Mouse (Mus musculus) heart, embryonic 12.5 days (tissue): ENCODE measurements around the gene Cwc25. TPM values are rescaled to one million over a fixed set of nuclear protein-coding genes. Genes with fewer than 3 reads are reported as not detected.
"Not testable (repeated sequence)": the region's sequence is repeated elsewhere in the genome, so short reads cannot be mapped to it uniquely, and the experiment has no call there.

Source experiments
- ATAC-seq: fragments of 200-750 bp; cut with Nextera tagmentation; 2 replicates; pipeline ENCODE4 v1.8.0; 2017; ENCODE audit warnings: moderate TSS enrichment, moderate library complexity; ENCODE audit not compliant: insufficient number of reproducible peaks, low FRiP score
- H3K27ac ChIP-seq: fragments of 300-500 bp; sonication (generic); 2 replicates; pipeline ENCODE4 v1.5.1; 2016; ENCODE audit warnings: mild to moderate bottlenecking, moderate library complexity; ENCODE audit not compliant: poor library complexity, severe bottlenecking
- H3K27me3 ChIP-seq: fragments of 300-500 bp; sonication (generic); replicated peaks from 2 replicates; pipeline ENCODE4 v1.6.1; 2016; ENCODE audit warnings: mild to moderate bottlenecking, moderate library complexity
- H3K36me3 ChIP-seq: fragments of 300-500 bp; sonication (generic); 2 replicates; pipeline ENCODE4 v1.6.1; 2016; ENCODE audit warnings: mild to moderate bottlenecking, moderate library complexity
- H3K4me1 ChIP-seq: fragments of 300-500 bp; sonication (generic); replicated peaks from 2 replicates; pipeline ENCODE4 v1.6.1; 2016; ENCODE audit warnings: mild to moderate bottlenecking
- H3K4me2 ChIP-seq: fragments of 300-500 bp; sonication (generic); 2 replicates; pipeline ENCODE4 v1.6.1; 2016; ENCODE audit warnings: mild to moderate bottlenecking, moderate library complexity
- H3K4me3 ChIP-seq: fragments of 300-500 bp; sonication (generic); 2 replicates; pipeline ENCODE4 v1.5.1; 2016; ENCODE audit warnings: mild to moderate bottlenecking
- H3K9ac ChIP-seq: fragments of 300-500 bp; sonication (generic); 2 replicates; pipeline ENCODE4 v1.6.1; 2016; ENCODE audit warnings: mild to moderate bottlenecking, moderate library complexity
- H3K9me3 ChIP-seq: fragments of 300-500 bp; sonication (generic); replicated peaks from 2 replicates; pipeline ENCODE4 v1.6.1; 2016; ENCODE audit warnings: mild to moderate bottlenecking, moderate library complexity
- WGBS: fragments of 180-500 bp; shearing (Covaris S2); methylation state at CpG from one replicate; pipeline ENCODE4 v1.1.7; 2016; 5-methylcytosine and 5-hydroxymethylcytosine counted together
- polyA plus RNA-seq: library from polyadenylated mRNA; unstranded; fragments of >200 nt; fragmentation: Nextera tagmentation; extraction: Ambion mirVana; gene quantifications from 2 replicates; pipeline ENCODE4 v1.2.1, GENCODE M21; 2016

The Cwc25 gene
- polyA plus RNA-seq, 1 experiment from 2014 or later, result 10.9 TPM

GRCm38 (mm10) chr11:97799994-97800690 lies 33.8 kb upstream of the Cwc25 start:
- H3K36me3 ChIP-seq, result 0 out of 2 replicates have a peak, but pooled peaks cover 2% of the 10 kb centered on the region
- peak; percentile 74 for ATAC-seq
- H3K27me3 ChIP-seq, result no peaks in the 10 kb centered on the region
- no peaks in the 10 kb centered on the region for H3K9me3 ChIP-seq
- peaks cover 37% of the 10 kb centered on the region for H3K4me1 ChIP-seq
- H3K4me3 ChIP-seq, result peak overlapping the region; percentile 71
- peak overlapping the region; percentile 78 for H3K4me2 ChIP-seq
- under 1% methylated on average over 30 of the region's 43 CpGs for WGBS
- peak overlapping the region; percentile 87 for H3K9ac ChIP-seq
- peak overlapping the region; percentile 81 for H3K27ac ChIP-seq

- Histone ChIP-seq H3K4me2 (peak overlapping the region; percentile 78), H3K4me3 (peak overlapping the region; percentile 71), H3K27me3 (no peaks in the 10 kb centered on the region), H3K36me3 (0 out of 2 replicates have a peak, but pooled peaks cover 2% of the 10 kb centered on the region), H3K9ac (peak overlapping the region; percentile 87), H3K27ac (peak overlapping the region; percentile 81), H3K9me3 (no peaks in the 10 kb centered on the region), H3K4me1 (peaks cover 29% of the 10 kb centered on the region)
- ATAC-seq, result peak; percentile 83
- WGBS, result under 1% methylated on average over 71 of the region's 71 CpGs
These were observed 33.0 kb upstream of the Cwc25 start for GRCm38 (mm10) chr11:97799146-97799993.

- Histone ChIP-seq H3K9me3 (no peaks in the 10 kb centered on the region), H3K27me3 (no peaks in the 10 kb centered on the region), H3K4me2 (peak within 1 kb of the TSS; percentile 78), H3K27ac (peak within 1 kb of the TSS; percentile 81), H3K4me3 (peak within 1 kb of the TSS; percentile 71), H3K4me1 (peaks cover 23% of the 10 kb centered on the region), H3K9ac (peak within 1 kb of the TSS; percentile 87), H3K36me3 (0 out of 2 replicates have a peak, but pooled peaks cover 2% of the 10 kb centered on the region)
- peak; percentile 52 for ATAC-seq
- under 1% methylated on average over 11 of the region's 11 CpGs for WGBS
These were observed 32.4 kb upstream of the Cwc25 start, which contains the start of gene Lasp1 for GRCm38 (mm10) chr11:97798782-97799145. Gene Lasp1, plus strand, starts transcription at chr11:97799000.

- H3K36me3 ChIP-seq, result 0 out of 2 replicates have a peak, but pooled peaks cover 2% of the 10 kb centered on the region
- H3K4me2 ChIP-seq, result peak overlapping the region; percentile 78
- H3K27ac ChIP-seq, result no peak overlapping the region
- H3K9ac ChIP-seq, result no peak overlapping the region
- no peaks in the 10 kb centered on the region for H3K9me3 ChIP-seq
- no peaks in the 10 kb centered on the region for H3K27me3 ChIP-seq
- WGBS, result 39% methylated on average over 8 of the region's 8 CpGs
- ATAC-seq, result no peak
- H3K4me3 ChIP-seq, result peak overlapping the region; percentile 71
- H3K4me1 ChIP-seq, result peaks cover 21% of the 10 kb centered on the region
These were observed 31.7 kb upstream of the Cwc25 start for GRCm38 (mm10) chr11:97798083-97798435.

- 57% methylated on average over 15 of the region's 15 CpGs for WGBS
- H3K4me1 ChIP-seq, result peaks cover 18% of the 10 kb centered on the region
- ATAC-seq, result no peak
- no peaks in the 10 kb centered on the region for H3K27me3 ChIP-seq
- 0 out of 2 replicates have a peak, but pooled peaks cover 2% of the 10 kb centered on the region for H3K36me3 ChIP-seq
- peak overlapping the region; percentile 78; the same call in 1 of the 2 replicates for H3K4me2 ChIP-seq
- H3K9me3 ChIP-seq, result no peaks in the 10 kb centered on the region
- H3K9ac ChIP-seq, result no peak overlapping the region
- no peak overlapping the region for H3K27ac ChIP-seq
- H3K4me3 ChIP-seq, result no peak overlapping the region
These were observed 31.2 kb upstream of the Cwc25 start for GRCm38 (mm10) chr11:97797369-97798082.

GRCm38 (mm10) chr11:97796910-97797309 lies 30.6 kb upstream of the Cwc25 start:
- 0 out of 2 replicates have a peak, but pooled peaks cover under 1% of the 10 kb centered on the region for H3K36me3 ChIP-seq
- H3K4me2 ChIP-seq, result no peak overlapping the region
- H3K4me3 ChIP-seq, result no peak overlapping the region
- 3% methylated on average over 6 of the region's 6 CpGs for WGBS
- H3K9ac ChIP-seq, result no peak overlapping the region
- ATAC-seq, result no peak
- no peak overlapping the region for H3K27ac ChIP-seq
- no peaks in the 10 kb centered on the region for H3K9me3 ChIP-seq
- peaks cover 11% of the 10 kb centered on the region for H3K4me1 ChIP-seq
- no peaks in the 10 kb centered on the region for H3K27me3 ChIP-seq

- no peaks in the 10 kb centered on the region for H3K27me3 ChIP-seq
- no peak overlapping the region for H3K9ac ChIP-seq
- 6% methylated on average over 2 of the region's 2 CpGs for WGBS
These were observed 26.8 kb upstream of the Cwc25 start for GRCm38 (mm10) chr11:97793165-97793564.

GRCm38 (mm10) chr11:97790778-97791438 lies 24.6 kb upstream of the Cwc25 start:
- not testable (repeated sequence) for H3K36me3 ChIP-seq, ATAC-seq, H3K4me2 ChIP-seq, H3K27ac ChIP-seq, H3K9me3 ChIP-seq, H3K9ac ChIP-seq, H3K4me3 ChIP-seq, H3K27me3 ChIP-seq, H3K4me1 ChIP-seq
- WGBS, result 72% methylated on average over 2 of the region's 2 CpGs

More at GRCm38 (mm10) chr11:97793165-97793564, 26.8 kb upstream of the Cwc25 start:
- H3K36me3 ChIP-seq, result no peaks in the 10 kb centered on the region
- H3K4me1 ChIP-seq, result no peaks in the 10 kb centered on the region
- ATAC-seq, result no peak
- H3K4me2 ChIP-seq, result no peak overlapping the region
- no peaks in the 10 kb centered on the region for H3K9me3 ChIP-seq
- H3K27ac ChIP-seq, result no peak overlapping the region
- no peak overlapping the region for H3K4me3 ChIP-seq

- Histone ChIP-seq H3K9me3 (no peaks in the 10 kb centered on the region), H3K4me1 (no peaks in the 10 kb centered on the region), H3K27ac (no peak overlapping the region), H3K9ac (no peak overlapping the region), H3K4me3 (no peak overlapping the region), H3K27me3 (no peaks in the 10 kb centered on the region), H3K4me2 (no peak overlapping the region), H3K36me3 (no peaks in the 10 kb centered on the region)
- ATAC-seq, result no peak
- WGBS, result 80% methylated on average over 5 of the region's 5 CpGs
These were observed 23.4 kb upstream of the Cwc25 start for GRCm38 (mm10) chr11:97789727-97790126.

GRCm38 (mm10) chr11:97787961-97788360 lies 21.6 kb upstream of the Cwc25 start:
- Histone ChIP-seq H3K4me3 (no peak overlapping the region), H3K4me1 (0 out of 2 replicates have a peak, but pooled peaks cover 4% of the 10 kb centered on the region), H3K4me2 (no peak overlapping the region), H3K27ac (no peak overlapping the region), H3K9me3 (no peaks in the 10 kb centered on the region), H3K9ac (no peak overlapping the region), H3K27me3 (no peaks in the 10 kb centered on the region), H3K36me3 (no peaks in the 10 kb centered on the region)
- WGBS, result 86% methylated on average over 3 of the region's 3 CpGs
- no peak for ATAC-seq
